Mouse (Mus musculus): ENCODE measurements at regions not wholly inside any gene's neighbourhood (a gene's known extent, or its start where the extent isn't known, plus 50 kb on each side); places are given as distances from the start of the nearest gene placed in this dataset.

DNA sequence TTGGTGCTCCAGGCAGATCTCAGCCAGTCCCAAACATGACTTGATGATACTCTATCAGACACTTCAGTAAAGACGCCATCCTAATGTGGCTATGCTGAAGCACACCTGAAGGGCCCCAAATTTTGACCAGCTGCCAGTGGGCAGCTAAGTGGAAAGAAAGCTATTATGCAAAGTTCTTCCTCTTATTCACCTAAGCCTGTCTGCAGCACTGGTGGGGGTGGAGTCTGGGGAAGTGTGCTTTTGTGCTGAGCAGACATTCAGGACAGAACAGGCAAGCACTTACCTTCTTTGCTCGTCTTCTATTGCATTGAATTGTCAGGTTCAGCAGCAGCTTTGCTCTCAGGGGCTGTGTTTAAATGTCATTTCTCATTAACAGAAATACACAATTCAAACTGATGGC is 200.7 kb downstream of the Pla2g4a start:
- in situ Hi-C loops (cut with MboI, MseI), result no loop called here

DNA sequence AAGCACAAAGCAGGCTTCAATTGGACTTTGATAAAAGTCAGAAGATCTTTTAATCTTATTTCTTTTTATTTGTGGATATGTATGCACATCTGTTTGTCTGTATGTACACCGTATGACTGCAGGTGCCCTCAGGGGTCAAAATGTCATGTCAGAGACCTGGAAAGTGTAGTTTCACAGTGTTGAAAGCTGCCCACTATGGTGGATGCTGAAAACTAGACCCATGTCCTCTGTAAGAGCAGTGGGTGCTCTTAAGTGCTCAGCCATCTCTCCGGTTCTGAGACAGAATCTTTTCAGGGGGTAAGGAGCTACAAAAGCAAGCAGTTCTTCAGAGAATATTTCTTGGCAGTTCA is 202.3 kb downstream of the Pla2g4a start:
- in situ Hi-C loops (cut with MboI, MseI), result no loop called here

DNA sequence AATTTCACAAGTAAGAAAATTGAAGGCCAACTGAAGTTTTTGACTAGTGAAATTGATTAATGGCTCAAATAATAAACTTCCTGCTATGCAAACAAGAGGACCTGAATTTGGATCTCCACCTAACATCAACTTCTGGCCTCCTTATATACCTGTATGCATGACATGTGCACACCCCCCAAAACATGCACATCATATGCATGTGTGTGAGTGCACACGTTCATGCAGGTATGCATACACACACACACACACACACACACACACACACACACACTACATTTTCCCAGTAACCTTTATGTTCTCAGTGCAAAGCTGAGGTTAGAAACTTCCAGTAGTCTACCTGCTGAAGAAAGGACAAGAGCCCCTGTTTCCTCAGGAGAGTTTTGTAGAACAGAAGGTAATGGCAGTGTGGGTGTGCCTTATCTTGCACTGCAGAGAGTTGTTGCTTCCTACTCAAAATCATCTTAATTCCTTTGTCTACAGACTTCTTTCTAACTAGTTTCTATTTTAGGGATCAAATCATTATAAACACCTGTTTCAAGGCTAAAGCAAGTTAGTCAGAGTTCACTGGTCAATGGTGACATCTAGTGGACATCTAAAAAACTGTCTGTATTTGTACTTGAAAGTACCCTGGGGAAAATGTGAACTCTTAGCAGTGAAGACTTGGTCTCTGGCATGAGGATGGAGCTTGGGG is 202.9 kb downstream of the Pla2g4a start:
- in situ Hi-C loops (cut with MboI, MseI), result no loop called here

DNA sequence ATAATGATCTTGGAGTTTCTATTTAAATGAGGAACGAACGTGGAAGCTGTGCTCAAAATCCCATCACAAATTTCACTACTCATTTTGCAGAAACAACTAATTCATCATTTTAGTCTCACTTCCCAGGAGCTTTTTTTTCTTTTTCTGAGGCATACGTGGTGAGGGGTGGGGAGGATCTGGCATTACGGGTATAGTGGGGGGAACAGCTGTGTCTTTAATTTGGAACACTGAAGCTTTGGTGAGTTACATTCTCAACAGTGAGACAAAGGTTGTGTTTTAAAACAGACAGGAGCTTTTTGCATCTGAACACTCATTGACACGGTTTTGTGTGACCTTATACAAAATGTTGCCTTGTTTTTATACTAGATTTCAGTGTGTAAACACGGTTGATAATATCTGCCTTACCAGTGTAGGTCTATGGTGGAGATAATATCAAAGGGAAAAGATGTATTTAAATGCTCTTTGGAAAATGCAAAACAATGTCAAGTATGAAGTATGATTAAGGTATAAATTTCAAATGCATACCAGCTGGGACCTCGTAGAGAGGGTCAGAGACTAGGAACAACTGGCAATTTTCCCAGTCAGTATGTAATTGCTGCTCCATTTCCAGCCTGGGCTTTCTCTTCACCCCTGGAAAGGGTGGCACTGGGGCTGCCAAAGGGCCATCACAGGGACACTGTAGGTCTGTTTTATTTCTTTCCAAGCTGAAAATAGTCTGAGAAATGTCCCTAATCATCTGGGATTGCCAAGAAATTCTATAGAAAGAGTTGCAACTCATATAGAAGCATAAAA is 207.6 kb downstream of the Pla2g4a start:
- in situ Hi-C loops (cut with MboI, MseI), result no loop called here

DNA sequence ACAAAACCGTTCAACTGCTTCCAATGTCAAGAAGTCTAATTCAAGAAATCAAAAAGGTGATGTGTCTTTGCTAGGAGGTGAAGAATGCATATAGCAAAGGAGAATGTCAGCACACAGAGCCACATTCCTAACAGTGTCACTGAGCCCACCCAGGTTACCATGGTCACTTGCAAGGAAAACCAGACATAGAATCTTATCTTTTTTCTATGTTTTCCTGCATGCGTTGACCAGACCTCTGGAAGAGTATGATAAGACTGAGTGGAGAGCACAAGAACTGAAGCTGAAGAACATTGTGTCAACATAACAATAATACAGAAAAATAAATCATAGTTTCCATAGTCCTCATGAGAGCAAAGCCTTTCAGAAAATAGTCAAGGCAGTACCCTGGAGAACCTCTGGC is 211.7 kb downstream of the Pla2g4a start:
- in situ Hi-C loops (cut with MboI, MseI), result no loop called here

DNA sequence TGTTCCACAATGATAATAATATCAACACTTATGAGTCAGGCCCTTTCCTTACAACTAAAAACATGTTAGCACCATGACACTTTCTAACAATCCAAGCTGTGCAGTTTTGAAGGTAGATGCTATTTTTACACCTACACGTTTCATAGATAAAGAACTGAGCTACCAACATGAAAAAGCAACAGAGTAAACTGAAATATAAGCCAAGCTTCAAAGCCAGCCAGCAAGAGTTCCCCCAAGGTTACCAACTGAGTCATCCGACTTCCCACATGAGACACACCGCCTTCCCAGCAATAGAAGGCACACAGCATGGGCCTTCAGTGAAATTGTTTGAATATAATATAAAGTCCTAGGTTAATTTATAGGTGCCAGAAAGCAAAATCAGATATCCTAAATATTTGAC is 222.1 kb downstream of the Pla2g4a start:
- in situ Hi-C loops (cut with MboI, MseI), result no loop called here

DNA sequence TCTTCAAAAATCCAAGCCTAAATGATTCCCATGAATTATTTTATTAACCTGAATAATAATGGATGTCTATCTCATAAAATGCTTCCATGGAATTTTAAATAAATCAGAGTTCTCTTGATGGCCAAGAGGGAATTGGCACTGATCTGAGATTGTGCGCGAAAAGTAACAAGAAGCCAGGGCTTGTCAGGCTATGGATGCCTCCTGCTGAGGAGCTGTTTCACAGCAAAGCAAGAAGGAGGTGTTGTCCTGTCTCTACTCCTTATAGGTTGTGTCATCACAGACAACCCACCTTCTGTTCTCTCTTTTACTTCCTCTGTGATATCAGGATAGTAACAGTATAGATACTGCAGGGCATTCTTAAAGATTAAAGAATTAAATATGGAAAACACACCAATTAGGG is 226.8 kb downstream of the Pla2g4a start:
- in situ Hi-C loops (cut with MboI, MseI), result no loop called here

DNA sequence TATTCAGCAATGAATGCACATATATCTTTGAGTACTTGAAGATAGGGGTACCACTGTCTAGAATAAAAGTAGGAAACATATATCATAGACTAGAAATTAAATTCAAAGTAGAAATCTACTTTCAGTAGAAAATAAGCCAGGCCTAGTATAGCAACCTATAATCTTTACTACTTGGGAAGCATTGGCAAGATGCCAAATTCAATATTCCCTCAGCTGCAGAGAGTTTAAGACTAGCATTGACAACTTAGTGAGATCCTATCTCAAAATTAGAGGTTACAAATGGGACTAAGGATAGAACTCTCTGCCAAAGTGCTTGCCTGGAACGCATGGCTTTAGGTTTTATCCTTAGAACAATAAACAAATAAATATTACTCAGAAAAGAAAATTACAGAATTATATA is 245.9 kb downstream of the Pla2g4a start:
- in situ Hi-C loops (cut with MboI, MseI), result no loop called here

DNA sequence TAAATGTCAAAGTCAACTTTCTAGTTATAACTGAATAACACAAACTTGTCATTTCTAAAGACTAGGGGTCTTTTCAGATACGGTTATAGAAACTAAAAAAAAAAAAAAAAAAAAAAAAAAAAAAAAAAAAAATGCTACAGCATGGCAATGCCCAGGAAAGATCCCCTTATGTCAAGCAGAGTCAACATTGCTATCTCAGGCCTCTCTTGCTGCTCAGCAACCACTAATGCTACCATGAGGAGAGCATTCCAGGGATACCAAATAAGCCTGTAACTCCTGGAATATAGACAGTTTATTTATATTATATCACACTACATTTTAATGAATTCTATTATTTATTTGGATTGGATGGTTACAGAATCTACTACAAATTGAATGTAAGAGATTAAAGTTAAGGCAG is 248.8 kb downstream of the Pla2g4a start:
- in situ Hi-C loops (cut with MboI, MseI), result no loop called here

DNA sequence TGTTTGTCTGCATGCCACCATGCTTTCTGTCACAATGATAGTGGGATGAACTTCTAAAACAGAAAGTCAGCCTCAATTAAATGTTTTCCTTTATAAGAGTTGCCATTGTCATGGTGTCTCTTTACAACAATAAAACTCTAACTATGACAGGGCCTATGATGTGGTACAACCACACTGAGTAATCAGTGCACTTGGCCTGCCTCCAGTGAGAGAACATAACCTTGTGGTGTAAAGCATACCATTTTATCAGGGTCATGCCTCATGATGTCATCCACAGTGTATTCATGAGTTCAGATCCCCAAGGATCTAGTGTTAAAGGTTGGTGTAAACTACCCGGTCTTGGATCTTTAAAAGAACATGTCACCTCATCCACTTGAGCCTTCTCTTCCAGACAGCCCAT is 255.9 kb downstream of the Pla2g4a start:
- in situ Hi-C loops (cut with MboI, MseI), result no loop called here

DNA sequence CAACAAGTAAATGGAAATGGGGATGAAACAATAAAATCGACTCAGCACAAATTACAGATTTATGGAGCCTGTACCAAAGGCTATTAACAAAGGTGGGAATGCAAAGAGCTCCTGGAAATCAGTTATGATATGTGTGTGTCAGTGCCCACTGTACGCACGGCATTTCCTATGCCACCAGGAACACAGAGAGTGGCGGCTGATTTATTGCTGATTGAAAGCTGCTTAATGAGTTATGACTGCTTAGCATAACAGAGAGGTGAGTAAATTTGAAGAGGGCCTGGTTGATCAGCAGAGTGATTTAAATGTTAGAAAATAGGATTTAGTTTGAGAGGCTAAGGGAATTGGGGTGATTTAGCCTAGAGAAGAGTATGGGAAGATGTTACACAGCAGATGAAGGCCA is 261.7 kb downstream of the Pla2g4a start:
- in situ Hi-C loops (cut with MboI, MseI), result loop anchor here in 1 of 2 experiments (10.0 kb wide), 1 partner anchor 345 kb away; no protein-coding TSS in a partner anchor

DNA sequence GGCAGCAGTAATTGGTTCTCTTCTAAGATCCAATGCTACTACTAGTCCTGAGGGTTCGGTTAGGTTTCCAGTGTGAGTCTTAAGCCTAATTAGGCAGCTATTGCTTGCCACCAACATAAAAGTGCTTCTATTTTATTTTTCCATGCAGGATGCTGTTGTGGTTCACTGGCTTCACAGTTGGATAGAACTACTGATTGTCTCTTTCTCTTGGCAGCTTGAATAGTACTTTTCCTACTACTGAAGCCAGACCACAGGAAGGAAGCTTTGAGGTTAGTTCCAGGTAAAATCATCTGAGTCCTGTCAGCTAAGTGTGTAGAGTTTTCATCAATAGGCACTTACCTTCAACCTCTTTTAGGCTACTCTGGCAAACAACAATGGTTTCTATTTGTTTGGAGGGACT is 286.9 kb downstream of the Pla2g4a start:
- in situ Hi-C loops (cut with MboI, MseI), result loop anchor here in 1 of 2 experiments (10.0 kb wide), 1 partner anchor 1639 kb away; no protein-coding TSS in a partner anchor

DNA sequence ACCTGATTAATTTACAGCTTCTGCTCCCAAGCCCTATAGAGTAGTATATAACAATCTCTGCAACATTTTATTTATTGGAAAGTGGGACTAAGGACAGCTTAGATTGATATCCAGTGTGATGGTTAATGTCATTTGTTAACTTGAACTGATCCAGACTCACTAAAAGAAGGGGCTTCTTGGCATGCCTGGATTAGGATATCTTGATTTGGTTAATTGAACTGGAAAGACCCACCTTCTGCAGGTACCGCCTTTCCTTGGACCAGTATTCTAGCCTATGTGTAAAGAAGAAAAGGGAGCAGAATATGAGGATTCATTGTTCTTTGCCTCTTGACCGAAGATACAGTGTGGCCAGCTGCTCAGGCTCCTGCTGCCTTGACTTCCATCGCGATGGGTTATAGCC is 288.5 kb downstream of the Pla2g4a start:
- in situ Hi-C loops (cut with MboI, MseI), result loop anchor here in 1 of 2 experiments (10.0 kb wide), 1 partner anchor 1638 kb away; no protein-coding TSS in a partner anchor

DNA sequence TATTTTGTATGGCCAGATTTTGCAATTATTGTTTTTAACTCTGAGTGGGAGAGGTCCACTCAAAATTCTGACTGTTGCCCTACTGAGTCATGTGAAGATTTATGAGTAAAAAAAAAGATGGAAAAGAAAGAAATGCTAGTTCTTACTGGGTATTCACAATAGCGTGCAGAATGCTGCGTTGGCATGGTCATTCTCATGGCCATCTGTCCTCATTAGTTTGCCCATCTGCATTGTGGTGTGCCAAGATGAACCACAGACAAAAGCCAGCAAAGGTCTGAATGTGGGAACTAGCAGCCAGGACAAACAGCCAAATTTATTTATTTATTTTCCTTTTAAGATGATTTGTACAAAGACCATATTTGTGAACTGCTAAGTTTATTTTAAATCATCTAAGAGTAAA is 289.0 kb downstream of the Pla2g4a start:
- in situ Hi-C loops (cut with MboI, MseI), result loop anchor here in 1 of 2 experiments (10.0 kb wide), 1 partner anchor 1637 kb away; no protein-coding TSS in a partner anchor

DNA sequence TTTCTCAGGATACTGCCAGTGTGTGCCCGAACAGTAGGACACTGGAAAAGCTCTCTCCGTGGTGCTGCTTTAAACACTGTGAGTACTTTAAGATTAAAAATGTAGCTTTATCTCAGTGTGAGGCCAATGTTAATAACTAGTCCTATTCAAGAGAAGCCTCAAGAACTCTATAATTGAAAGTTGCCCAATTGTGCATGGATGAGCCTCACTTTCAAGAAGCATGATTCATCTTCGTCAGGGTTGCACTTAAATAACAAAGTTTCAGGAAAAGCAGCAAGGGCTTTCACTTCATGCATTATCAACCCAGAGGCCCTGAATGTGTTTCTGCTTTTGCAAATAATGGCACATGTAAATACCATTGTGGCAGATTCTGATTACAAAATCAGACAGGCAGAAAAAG is 290.0 kb downstream of the Pla2g4a start:
- in situ Hi-C loops (cut with MboI, MseI), result loop anchor here in 1 of 2 experiments (10.0 kb wide), 1 partner anchor 1636 kb away; no protein-coding TSS in a partner anchor

All from T-helper 17 cell (primary cell).